Mouse (Mus musculus): ENCODE data around the gene Wdr1. TPM values are rescaled to one million over a fixed set of nuclear protein-coding genes. Genes with fewer than 3 reads are reported as not detected.

Gene Wdr1
- total RNA-seq, 1 experiment from 2014 or later = 122 TPM

GRCm38 (mm10) chr5:38544423-38545415 lies 18.3 kb downstream of the Wdr1 start:
- no peak for DNase-seq

GRCm38 (mm10) chr5:38543496-38544217 lies 19.4 kb downstream of the Wdr1 start:
- DNase-seq = peak; percentile 24

GRCm38 (mm10) chr5:38541728-38542127 lies 21.3 kb downstream of the Wdr1 start:
- no peak for DNase-seq

- DNase-seq = no peak
Observed at GRCm38 (mm10) chr5:38540898-38541297, 22.1 kb downstream of the Wdr1 start.

DNA sequence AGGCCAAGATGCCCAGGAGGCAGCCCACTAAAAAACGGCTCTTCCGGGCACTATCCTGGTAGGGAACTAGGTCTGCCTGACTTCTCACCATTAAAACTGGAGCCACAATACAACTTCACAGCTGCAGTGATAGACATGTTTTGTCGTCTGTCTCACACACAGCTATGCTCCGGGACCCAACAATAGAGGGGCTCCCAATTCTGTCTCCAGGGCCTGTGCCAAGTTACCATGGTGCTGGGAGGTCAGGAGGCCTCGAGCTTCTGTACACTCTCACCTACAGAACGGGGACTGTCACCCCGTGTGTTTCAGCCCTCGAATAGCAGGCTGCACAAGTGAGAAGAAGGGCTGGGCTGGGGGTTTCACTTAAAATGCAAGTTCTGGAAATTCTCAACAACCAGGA lies 24.5 kb downstream of the Wdr1 start:
- no peak for DNase-seq

GRCm38 (mm10) chr5:38537845-38538244 lies 25.2 kb downstream of the Wdr1 start:
- no peak for DNase-seq

DNA sequence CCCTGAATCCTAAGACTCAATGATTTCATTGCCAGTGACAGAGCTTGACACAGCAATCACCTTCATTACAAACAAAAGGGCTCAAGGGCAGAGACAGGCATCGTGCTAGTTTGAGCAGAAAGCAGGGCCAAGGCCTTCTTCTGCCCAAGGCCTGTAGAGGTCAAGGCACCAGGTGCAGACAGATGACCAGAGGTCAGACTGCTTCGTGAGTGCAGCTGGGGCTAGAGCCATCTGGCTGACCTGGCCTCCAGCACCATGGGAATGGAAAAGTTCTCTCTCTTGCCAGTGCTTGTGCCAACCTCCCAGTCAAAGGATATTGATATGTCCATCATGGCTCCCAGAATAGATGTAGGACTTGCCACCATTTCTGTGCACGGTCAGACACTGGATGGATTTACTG lies 26.2 kb downstream of the Wdr1 start:
- peak; percentile 36 for DNase-seq

DNA sequence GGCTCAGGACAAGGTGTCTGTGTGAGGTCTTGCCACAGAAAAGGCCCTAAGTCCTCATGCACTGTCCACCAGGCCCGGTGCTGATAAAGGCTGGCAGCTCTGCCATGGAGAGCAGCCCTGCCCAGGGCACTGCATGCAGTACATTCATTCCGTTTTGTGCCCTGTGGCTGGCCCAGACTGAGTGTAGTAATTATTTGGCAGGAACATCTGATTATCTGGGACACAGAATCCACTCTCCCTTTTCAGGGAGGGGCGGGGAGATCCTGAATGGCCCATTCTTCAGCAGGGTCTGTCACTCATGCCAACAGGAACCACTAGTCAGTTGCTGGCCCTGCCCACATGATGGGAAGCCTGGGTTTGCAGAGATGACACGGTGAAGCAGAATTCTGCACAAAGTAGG lies 30.9 kb downstream of the Wdr1 start:
- DNase-seq = peak; percentile 69

DNA sequence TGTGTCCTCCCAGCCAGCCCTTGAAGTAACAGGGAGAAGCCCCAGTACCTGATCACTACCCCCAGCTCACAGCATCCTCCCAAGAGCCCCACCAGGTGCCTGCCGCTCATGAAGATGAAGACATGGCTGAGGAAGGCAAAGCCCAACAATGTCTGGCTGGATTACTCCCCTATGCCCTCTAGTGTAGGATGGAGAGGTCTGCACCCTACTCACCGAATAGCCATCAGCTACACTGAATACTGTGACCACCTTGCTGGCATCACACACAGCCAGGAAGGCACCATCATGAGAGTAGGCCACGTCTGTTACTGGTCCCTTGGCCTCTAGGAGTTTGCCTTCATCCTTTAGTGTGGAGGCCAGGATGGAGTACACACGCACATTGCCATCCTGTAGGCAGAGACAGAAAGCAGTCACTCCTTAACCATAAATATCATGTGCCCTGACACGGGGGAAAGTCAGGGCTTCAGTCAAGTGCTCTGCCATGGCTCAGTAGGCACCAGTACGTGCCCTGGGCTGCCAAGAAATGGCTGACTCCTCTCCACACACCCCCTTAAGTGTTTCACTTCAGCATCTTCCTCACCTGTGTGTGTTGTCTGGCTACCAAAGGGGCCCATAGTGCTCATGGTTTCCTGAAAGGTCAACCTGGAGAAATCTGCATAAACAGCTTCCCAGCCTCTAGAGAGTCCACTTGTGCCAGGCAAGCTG lies 33.1 kb downstream of the Wdr1 start:
- peak; percentile 11 for DNase-seq

- no peak for DNase-seq
Observed at GRCm38 (mm10) chr5:38522977-38523376, 40.0 kb downstream of the Wdr1 start.

GRCm38 (mm10) chr5:38520838-38521237 lies 42.2 kb downstream of the Wdr1 start:
- no peak for DNase-seq

- DNase-seq = peak; percentile 42
Observed at GRCm38 (mm10) chr5:38516267-38516666, 46.8 kb downstream of the Wdr1 start.

DNA sequence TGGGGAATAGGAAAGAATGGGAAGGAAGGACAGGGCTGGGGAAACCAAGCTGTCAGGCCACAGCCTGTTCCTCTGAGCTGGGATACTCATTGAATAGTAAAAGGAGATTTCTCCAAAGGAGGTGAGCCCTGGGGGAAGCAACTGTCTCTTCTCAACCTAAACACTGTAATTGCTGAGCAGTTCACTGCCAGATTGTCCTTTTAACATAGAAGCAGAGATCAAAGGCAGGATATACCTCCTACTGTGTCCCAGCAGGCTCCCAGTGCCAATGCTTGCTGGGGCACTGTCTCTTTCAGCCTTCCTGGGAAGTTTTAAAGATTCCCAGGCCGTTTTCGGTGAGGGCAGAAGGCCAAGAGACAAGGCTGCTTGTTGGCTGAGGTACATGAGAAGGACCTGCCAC lies 50.0 kb downstream of the Wdr1 start:
- no peak for DNase-seq

DNA sequence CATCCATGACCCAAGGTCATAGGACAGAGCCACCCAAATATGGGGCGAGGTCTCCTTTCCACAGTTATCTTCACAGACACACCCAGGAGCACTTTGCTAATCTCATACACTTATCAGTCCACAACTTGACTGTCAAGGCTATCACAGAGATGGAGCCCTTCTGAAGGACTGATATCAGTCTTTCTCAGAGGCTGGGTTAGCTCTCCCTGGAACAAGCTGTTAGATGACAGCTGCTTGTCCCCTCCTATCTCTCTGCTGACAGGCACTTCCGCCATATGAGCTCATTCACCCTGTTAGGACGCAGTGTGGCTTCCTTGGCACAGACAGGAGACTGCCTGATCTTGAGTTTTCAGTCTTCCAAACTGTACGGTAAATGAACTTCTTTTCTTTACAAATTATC lies 53.5 kb downstream of the Wdr1 start:
- DNase-seq = no peak

- DNase-seq = no peak
Observed at GRCm38 (mm10) chr5:38505435-38505765, 57.6 kb downstream of the Wdr1 start.

DNA sequence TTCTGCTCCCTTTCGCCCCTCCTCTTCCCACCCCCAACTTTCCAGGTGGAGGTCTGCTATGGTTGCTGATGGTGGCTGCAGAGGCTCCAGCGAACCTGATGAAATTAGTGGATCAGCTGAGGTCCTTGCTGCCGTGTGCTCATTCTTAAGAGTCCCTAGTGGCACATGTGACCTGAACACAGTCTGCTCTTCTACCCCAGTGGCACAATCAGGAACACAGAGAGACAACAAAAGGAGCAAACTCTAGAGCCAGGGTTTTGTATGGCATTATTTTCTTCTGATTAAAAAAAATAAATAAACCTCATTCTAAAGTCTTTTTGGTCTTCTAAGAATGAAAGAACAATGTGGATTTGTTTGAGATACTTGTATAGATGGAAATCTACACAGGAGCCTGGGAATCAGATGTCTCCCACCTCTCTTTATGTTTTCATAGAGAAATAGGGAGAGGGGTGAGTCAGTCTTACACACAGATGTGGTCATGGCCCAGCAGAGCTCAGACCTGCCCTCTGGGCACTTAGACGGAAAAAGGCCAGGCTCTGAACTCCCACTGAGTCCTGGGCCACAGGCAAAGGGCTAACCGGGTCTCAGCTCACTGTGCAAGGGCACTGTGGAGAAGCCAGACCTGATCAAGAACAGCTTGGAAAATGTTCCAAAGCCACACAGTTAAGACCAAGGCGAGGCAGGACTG lies 58.1 kb downstream of the Wdr1 start:
- no peak for DNase-seq

- peak; percentile 21 for DNase-seq
Observed at GRCm38 (mm10) chr5:38504116-38504515, 58.9 kb downstream of the Wdr1 start.

DNA sequence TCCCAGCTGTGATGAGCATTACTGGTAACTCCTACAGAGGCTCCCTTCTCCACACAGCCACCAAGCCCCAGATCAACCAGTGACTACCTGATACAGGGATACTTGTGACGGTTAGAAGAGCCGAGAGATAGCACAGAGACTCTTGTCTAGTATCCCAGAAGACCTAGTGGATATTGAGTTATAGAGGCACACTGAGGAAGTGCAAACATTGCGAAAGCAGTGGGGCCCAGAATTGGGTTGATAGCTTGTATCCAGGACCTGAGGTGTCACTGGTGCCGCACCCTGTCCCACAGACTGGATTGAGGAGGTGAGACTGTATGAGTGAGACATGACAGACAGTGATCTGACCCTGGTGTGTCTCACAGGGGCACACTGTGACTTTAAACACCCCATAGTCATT lies 60.0 kb downstream of the Wdr1 start, which contains the start of gene Slc2a9:
Slc2a9 (minus strand) TSS at position 152 of the 400 bp plus-strand sequence.
- no peak for DNase-seq

DNA sequence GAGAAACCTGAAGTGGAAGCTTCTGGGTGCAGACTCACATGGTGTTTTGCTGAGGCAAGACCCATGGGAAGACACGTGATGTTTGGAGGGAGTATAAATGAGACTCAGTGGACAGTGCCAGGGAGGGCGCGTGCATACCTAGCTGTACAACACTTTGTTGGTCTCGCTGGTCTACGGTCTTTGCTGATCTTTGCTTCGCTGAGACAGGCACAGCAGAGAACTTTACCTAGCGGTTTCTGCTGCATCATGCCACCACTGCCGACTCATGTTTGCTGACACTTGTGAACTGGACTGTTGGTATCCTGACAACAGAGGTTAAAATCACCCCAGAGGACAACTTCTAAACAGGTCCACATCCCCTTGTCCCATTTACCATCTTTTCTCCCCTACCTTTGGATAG lies 63.0 kb downstream of the Wdr1 start:
- DNase-seq = no peak

DNA sequence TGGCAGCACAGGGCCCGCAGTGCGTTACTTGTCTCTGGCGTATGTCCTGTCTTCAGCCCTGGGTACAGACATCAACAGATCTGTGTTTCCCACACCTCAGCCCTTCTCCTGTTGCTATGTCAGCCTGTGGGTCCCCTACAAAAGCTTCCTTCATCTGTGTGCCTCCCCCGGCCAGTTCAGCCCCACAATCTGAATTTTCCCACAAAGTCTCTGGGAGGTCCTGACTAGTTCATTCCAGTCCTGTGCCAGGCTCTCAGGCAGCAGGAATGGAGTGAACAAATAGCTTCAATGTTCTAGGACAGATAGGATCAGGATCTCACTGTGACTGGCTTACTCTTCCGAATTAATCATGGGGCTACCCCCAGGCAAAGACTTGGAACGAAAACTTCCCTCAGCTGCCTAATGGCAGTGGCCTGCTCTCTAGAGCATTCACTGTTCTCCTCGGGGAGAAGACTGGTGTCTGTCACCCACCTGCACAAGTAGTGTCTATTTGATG lies 63.7 kb downstream of the Wdr1 start:
- no peak for DNase-seq

DNA sequence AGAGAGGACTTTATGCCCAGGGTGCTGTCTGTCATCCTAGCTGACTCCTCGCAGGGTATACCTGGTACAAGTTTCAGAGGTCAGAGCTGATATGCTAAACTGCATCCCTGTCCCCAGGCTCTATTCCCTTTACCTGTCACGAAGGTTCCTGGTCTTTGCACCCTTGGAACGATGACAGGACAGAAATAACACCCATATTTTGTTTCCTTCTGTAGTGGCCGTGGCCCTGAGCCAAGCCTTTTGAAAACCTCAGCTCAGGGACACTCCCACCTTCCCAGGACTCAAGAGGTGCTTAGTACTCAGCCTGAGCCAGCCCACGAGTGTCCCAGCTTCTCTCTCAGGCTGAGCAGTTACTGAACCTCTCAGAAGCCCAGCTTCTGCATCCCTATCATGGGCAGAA lies 64.5 kb downstream of the Wdr1 start:
- DNase-seq = no peak

DNA sequence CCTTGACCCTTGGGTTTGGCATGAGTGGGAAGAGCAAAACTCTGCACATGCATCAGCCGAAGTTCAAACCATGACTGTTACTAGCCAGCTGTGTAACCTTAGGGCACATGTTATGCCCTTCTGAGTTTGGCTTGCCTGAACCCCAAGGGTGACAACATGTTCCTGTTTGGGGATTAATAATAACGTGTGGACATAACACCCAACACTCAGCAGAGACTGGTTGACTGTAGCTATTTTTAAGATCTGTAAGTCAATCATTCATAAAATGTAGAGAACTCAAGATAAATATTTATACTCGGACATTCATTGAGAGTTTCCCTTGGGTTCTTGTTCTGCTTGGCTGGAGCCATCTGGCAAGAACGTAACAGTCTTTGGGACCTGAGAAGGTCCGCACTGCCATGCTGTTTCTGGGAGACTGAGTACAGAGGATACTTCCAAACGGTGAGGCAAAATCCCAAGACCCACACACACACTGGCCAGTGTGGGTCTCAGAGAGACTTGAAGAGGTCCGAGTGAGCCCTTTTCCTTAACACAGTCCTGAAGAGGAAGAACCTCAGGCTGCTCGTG lies 66.4 kb downstream of the Wdr1 start:
- DNase-seq = no peak
